Mouse (Mus musculus): ENCODE measurements around the gene Znrf2. TPM values are rescaled to one million over a fixed set of nuclear protein-coding genes. Genes with fewer than 3 reads are reported as not detected.

Znrf2 gene
- 10 to 100 TPM; 13.1 to 16.3 TPM for total RNA-seq (2021)
- long read RNA-seq, experiment 1, full-length matches to known transcripts: 7 of 14 reads
- long read RNA-seq, experiment 1, partial matches to known transcripts: 0 of 14 reads
- long read RNA-seq, experiment 1, other reads (novel, unspliced or antisense): 7 of 14 reads
- long read RNA-seq, experiment 2, full-length matches to known transcripts: 7 of 10 reads
- long read RNA-seq, experiment 2, partial matches to known transcripts: 0 of 10 reads
- long read RNA-seq, experiment 2, other reads (novel, unspliced or antisense): 3 of 10 reads

- peak; percentile 93 for DNase-seq (ENCODE audit: low spot score)
These were observed at the start of gene Znrf2 for GRCm38 (mm10) chr6:54816388-54817065. Gene Znrf2, plus strand, starts transcription at chr6:54816916.

GRCm38 (mm10) chr6:54767746-54768145 is 49.0 kb upstream of the Znrf2 start:
- DNase-seq (ENCODE audit: low spot score): no peak

DNA sequence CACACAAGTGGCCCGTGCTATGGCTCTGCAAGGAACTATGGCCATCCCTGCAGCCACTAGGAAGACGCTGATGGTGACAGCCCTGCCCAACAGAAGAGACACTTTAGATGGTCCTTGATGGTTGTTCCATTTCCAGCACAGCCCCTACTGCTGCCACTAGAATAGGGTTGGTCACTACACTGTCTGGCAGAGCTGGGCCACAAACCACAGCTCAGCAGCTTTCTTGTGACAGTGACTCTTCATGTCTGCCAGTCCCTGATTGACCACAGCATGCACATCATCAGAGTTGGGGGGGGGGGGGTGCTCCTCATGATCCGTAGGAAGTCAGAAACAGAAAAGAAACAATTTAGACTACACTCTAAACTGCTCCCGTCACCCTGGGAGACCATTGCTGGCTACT is 46.0 kb upstream of the Znrf2 start:
- no peak for DNase-seq (ENCODE audit: low spot score)

DNA sequence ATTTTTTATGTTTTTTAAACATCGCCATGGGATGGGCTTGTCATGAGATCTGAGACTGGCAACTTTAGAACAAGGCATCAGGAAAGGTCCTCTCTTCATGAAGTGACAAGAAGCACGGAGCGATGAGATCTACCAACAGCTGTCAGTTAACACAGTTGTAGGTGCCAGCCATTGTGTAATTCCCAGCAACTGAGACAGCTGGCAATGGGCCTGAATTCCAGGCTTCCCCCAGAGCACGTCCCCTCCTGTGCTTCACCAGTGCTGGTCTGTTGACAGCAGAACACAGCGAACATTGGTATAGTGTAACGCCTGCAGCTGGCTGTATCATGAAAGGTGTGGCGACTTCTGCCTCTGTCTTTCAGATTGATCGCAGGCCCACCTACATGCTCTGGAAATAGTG is 45.5 kb upstream of the Znrf2 start:
- DNase-seq (ENCODE audit: low spot score): peak; percentile 57

DNA sequence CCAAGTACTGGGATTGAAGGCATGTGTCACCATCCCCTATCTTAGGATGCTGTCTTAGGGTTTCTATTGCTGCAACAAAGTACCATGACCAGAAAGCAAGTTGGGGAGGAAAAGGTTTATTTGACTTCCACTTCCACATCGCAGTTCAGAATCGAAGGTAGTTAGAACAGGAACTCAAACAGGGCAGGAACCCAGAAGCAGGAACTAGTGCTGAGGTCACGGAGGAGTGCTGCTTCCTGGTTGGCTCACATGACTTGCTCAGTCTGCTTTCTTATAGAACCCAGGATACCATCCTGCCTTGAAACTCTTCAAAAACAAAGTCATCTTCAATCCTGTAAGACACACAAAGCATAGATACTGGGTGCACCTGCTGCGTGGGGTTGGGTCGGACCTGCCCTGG is 44.6 kb upstream of the Znrf2 start:
- no peak for DNase-seq (ENCODE audit: low spot score)

DNA sequence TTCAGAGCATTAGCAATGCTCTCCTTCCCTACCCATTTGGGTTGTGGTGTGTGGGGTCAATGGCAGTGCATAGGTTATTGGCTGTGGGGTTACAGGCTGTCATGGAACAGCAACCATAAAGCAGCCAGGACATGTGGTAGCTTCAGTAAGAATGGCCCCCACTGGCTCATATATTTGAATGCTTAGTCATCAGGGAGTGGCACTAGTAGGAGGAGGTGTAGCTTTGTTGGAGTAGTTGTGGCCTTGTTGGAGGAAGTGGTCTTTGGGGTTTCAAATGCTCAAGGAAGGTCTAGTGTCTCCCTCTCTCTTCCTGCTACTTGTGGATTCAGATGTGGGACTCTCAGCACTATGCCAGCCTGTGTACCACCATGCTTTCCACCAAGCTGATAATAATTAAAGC is 41.0 kb upstream of the Znrf2 start:
- DNase-seq (ENCODE audit: low spot score): no peak

DNA sequence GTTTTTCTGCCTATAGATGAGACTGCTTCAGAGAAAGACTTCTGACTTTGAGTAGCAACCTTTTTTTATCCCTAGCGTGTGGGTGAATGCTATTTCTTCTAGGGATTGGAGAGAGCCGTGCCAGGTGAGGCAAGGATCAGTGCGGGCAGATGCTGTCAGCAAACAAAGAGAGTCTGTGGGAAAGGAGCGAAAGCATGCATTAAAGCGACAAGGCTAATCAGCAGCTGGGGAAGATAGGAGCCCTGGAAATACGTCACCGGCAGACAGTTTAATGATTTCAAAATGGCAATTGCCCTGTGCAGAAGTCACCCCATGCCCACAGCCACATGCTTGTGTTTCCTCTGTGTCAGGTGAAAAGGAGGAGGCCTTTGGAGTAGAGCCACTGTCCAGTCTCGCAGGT is 39.1 kb upstream of the Znrf2 start:
- DNase-seq (ENCODE audit: low spot score): no peak

- no peak for DNase-seq (ENCODE audit: low spot score)
These were observed 36.7 kb upstream of the Znrf2 start for GRCm38 (mm10) chr6:54779968-54780367.

DNA sequence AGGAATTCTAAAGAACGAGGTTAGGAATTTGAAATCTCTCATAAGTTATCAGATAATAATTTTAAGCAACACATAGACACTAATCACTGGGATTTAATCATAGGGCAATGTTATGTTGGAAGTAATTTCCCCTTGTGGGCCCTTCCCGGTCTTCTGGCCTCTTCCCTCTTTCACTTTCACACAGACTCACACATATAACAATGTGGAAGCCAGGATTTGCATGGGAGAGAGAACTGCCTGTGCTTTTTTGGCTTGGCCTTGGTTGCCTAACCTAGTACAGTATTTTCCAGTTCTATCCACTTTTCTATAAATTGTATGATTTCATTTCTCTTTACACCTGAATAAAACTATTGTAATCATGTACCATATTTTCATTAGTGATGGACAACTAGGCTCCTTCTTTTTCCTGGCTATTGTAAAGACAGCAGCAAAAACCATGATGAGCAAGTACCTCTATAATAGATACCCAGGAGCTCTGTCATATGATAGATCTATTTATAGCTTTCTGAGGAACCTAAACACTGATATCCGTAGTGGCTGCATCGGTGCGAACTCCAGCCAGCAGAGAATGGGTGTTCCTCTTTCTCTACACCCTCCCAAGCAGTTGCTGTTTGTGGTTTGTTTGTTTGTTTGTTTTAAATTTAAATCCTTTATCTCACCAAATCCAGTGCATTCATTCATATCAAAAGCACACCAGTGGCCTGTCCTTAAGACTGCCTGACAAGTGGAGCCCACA is 36.0 kb upstream of the Znrf2 start:
- DNase-seq (ENCODE audit: low spot score): no peak

DNA sequence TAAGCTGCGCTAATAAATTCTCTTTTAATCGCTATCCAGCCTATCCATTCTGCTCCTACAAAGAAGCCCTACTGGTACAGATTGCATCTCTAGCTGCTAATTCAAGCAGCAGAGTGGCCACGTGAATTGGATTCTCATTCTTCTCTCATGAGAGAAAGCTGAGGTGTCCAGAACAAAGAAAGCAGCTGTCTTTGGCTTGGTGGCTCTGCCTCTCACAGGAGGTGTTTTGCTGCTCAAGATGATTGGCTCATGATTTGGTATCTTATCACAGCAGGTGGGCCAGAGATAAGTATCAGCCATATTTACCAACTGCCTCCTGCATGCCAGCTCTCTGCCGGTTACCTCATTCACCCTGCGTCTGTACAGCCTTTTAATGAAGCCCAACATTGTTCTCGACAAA is 34.8 kb upstream of the Znrf2 start:
- DNase-seq (ENCODE audit: low spot score): no peak

- DNase-seq (ENCODE audit: low spot score): no peak
These were observed 31.5 kb upstream of the Znrf2 start for GRCm38 (mm10) chr6:54785098-54785730.

DNA sequence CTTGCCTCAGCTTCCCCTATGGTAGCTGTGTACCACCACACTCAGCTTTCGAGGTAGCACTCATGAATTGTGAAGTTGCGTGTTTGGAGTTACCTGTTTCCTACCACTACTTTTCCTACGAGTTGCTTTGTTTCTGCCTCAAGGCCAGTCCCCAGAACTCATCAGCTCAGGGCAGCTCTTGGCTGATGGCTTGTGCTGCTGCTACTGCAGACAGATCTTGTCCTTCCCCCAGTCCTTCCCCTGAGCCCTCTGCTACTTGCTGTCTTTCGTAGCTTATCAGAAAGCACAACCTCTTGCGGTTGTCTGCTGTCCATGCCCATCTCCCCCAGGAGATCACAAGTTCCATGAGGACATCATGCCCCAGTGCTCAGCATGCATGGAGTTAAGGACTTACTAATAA is 29.9 kb upstream of the Znrf2 start:
- DNase-seq (ENCODE audit: low spot score): no peak

- no peak for DNase-seq (ENCODE audit: low spot score)
These were observed 28.2 kb upstream of the Znrf2 start for GRCm38 (mm10) chr6:54788493-54788892.

GRCm38 (mm10) chr6:54789139-54789538 is 27.6 kb upstream of the Znrf2 start:
- no peak for DNase-seq (ENCODE audit: low spot score)

- no peak for DNase-seq (ENCODE audit: low spot score)
These were observed 26.6 kb upstream of the Znrf2 start for GRCm38 (mm10) chr6:54790071-54790470.

- DNase-seq (ENCODE audit: low spot score): no peak
These were observed 22.9 kb upstream of the Znrf2 start for GRCm38 (mm10) chr6:54793853-54794252.

DNA sequence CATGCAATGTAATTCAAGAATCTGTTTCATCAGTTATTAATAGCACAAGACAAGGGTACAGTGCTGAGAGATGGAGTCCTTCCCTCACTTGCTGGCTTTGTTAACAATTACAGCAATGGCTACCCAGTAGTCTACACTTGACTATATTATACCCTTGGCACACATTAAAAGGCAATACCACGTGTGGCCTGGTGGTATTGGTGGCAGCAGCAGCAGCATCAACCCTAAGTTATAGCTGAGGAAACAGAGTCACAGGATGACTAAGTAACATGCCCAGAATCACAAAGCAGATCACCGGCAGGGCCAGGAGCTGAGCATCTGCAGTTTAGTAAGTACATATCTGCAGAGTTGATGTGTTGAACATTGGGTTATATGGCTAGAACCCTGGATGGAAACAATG is 22.3 kb upstream of the Znrf2 start:
- DNase-seq (ENCODE audit: low spot score): no peak

DNA sequence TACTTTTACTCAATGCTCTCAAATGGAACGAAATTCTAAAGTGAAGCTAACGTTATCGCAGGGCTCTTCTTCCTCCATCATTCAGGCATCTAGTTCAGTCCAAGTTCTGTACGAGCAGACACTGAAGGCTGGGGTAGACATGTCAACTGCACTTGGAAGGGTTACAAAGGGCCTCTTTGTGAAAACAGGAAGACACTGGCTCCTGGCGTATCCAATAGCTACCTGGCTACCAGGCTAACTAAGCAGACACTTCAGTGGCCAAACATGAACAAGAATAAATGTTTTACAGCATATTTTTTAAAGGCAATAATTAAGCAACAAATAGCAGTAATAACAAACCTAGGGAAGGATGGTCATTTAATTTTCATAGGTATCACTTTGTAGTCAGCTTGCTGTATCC is 21.7 kb upstream of the Znrf2 start:
- DNase-seq (ENCODE audit: low spot score): no peak

DNA sequence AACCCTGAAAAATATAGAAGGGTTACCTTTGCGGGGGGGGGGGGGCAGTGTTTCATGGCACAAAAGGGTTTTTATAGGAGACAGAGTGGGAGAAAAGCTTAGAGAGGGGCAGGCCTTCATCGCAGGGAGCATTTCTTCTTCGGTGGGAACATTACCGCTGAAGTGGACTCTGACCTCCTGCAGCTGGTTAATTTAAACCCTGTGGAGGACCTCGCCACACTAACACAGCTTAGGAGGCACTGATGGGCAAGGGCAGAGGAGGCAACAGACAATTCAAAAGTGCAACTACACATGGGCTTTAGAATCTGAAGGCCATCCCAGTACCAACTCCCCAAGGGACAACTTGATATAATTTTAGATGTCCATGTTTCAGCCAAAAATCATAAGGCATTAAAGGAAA is 20.7 kb upstream of the Znrf2 start:
- DNase-seq (ENCODE audit: low spot score): no peak

DNA sequence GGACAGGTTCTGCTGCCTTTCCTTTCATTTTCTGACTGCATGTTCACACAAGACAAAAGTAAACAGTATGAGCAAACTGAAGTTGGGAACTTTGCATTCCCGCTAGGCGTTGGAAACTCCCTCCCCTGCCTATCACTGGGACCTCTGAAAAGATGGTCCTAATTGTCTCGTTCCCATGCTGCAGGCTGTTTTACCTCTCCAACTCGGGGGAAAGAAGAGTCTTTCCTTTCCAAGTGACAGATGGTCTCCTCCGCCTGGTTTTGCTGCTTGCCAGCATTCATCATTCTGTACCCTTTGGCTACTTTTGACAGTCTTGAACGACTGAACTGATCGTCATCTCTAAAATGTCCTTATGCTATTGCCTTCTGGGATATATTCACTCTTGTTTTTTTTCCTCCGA is 14.4 kb upstream of the Znrf2 start:
- DNase-seq (ENCODE audit: low spot score): no peak

DNA sequence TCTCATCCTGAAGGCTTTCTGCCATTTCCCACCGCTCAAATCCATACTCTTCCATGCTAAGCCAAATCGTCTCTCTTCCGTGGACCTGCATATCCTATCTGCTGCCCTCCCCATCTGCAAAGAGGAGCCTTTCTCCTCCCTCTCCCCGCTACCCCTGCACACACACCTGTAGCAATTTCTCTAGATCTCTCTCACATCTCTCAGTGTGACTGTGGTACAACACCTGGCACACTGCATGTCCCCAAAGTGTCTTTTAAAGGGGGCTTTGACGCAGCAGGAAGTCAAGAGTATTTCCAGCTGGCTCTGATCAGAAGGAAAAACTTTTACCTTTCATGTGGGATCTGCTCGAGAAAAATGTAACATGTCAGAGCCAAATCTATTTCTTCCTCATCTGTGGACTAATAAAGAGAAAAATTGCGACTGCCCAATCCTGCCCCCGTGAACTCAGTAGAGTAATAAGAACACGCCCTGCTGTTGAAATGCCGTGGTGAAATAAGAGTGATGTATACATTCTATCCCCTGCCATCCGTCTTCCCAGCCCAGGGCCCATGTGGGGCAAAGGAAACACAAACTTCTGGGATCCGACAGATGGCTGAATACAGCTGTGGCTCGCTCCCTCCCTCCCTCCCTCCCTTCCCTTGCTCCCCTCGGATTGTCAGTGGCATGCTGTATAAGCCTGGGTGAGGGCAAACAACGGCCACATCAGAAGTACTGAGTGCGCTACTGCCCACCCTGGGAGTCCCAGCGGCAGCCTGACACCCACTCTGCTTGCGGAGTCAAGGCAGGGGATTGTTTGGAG is 12.5 kb upstream of the Znrf2 start:
- DNase-seq (ENCODE audit: low spot score): no peak

Measured in gastrocnemius, adult 18-20 months (tissue).